Mouse (Mus musculus): Measurements from ENCODE around the gene Sowaha. TPM values are rescaled to one million over a fixed set of nuclear protein-coding genes. Genes with fewer than 3 reads are reported as not detected.
A peak's percentile ranks its signal among the peaks of the same experiment; 100 is the strongest.

Sowaha gene
- total RNA-seq (2014; rRNA removed; ENCODE audit: low replicate concordance): not detected in 2 replicates
- polyA plus RNA-seq (2015; fragmentation: Nextera tagmentation; extraction: Ambion mirVana): 0.04 and 0.08 TPM in 2 replicates

DNA sequence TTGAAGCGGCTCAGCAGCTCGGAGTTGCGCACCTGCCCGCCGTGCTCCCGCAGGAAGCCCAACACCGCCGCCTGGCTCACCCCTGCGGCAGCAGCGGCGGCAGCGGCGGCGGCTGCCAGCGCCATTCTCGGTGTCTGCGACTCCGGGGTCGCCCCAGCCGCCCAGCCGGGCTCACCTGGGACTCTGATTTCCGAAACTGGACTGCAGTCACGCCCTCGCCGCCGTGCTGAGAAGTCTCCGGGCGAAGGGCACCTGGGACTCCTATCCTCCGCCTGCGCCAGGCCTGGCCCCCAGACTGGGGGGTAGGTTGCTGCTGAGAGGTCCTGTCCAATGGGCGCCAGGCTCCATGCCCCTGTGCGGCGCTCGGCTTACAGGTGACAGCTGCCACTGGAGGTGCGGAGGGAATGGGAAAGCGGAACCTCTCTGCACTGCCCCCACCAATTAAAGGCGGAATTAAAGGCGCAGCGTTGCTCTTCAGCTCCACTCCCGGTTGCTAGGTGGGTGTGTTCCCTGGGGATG, at the start of gene Sowaha, which contains the start of gene Gm9945:
TSS of gene Sowaha (minus strand) at position 492 of the 519 bp plus-strand sequence.
TSS of gene Gm9945 (plus strand) at position 384 of the 519 bp plus-strand sequence.
- peaks cover 46% of the 10 kb centered on the region for H3K27me3 ChIP-seq (ENCODE audit: control insufficient read depth, insufficient read depth, low read length)
- WGBS: 5% methylated on average over 38 of the region's 40 CpGs
- H3K27ac ChIP-seq (ENCODE audit: low read depth): no peak within 1 kb of the TSS
- H3K9me3 ChIP-seq (replicated peaks; ENCODE audit: control insufficient read depth, low read length): no peaks in the 10 kb centered on the region
- 0 out of 2 replicates have a peak, but pooled peaks cover 10% of the 10 kb centered on the region for H3K4me1 ChIP-seq (ENCODE audit: control insufficient read depth, insufficient read depth)
- H3K36me3 ChIP-seq (replicated peaks; ENCODE audit: control insufficient read depth, insufficient read depth, low read length): no peaks in the 10 kb centered on the region
- H3K4me3 ChIP-seq (ENCODE audit: low read depth, low read length): peak within 1 kb of the TSS; percentile 58
- H3K9ac ChIP-seq (replicated peaks; ENCODE audit: low read depth, low read length): peak within 1 kb of the TSS; percentile 38
- TF ChIP-seq CTCF (IDR thresholded peaks at IDR 0.05; ENCODE audit: low read depth): no peak
- no peak for TF ChIP-seq EP300 (IDR thresholded peaks at IDR 0.05; ENCODE audit: low read depth)
- DNase-seq (ENCODE audit: low spot score): no peak
- no peak for ATAC-seq (ENCODE audit: insufficient read depth, low read depth)
- H3K4me2 ChIP-seq (ENCODE audit: low read depth, low read length): peak within 1 kb of the TSS; percentile 89

DNA sequence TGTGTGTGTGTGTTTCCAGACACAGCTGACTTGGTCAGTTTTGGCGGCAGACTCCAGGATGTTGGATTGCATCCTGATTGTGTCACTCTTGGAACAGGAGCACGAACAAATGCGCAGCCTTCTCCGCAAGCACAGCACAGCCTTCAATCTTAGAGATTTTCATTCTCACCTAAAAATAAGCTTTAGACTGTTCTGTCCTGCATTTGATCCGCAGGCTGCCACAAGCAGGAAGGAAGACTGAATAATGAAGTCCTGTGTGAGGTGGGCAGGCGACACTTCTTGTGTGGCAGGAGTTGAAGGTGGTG, 49.1 kb upstream of the Sowaha start:
- Histone ChIP-seq H3K36me3 (replicated peaks; ENCODE audit: control insufficient read depth, insufficient read depth, low read length) (peaks cover 9% of the 10 kb centered on the region; the same call in 1 of the 2 replicates), H3K9ac (replicated peaks; ENCODE audit: low read depth, low read length) (no peak overlapping the region), H3K27me3 (ENCODE audit: control insufficient read depth, insufficient read depth, low read length) (no peaks in the 10 kb centered on the region), H3K4me1 (ENCODE audit: control insufficient read depth, insufficient read depth) (peaks cover 50% of the 10 kb centered on the region), H3K4me3 (ENCODE audit: low read depth, low read length) (no peak overlapping the region), H3K4me2 (ENCODE audit: low read depth, low read length) (no peak overlapping the region; the same call in 1 of the 2 replicates), H3K27ac (ENCODE audit: low read depth) (no peak overlapping the region), H3K9me3 (replicated peaks; ENCODE audit: control insufficient read depth, low read length) (no peaks in the 10 kb centered on the region)
- DNase-seq (ENCODE audit: low spot score): peak; percentile 37
- peak; percentile 15 for ATAC-seq (ENCODE audit: insufficient read depth, low read depth)
- no peak for TF ChIP-seq EP300 (IDR thresholded peaks at IDR 0.05; ENCODE audit: low read depth)
- TF ChIP-seq CTCF (IDR thresholded peaks at IDR 0.05; ENCODE audit: low read depth): no peak
- WGBS: 30% methylated on average over 6 of the region's 6 CpGs

DNA sequence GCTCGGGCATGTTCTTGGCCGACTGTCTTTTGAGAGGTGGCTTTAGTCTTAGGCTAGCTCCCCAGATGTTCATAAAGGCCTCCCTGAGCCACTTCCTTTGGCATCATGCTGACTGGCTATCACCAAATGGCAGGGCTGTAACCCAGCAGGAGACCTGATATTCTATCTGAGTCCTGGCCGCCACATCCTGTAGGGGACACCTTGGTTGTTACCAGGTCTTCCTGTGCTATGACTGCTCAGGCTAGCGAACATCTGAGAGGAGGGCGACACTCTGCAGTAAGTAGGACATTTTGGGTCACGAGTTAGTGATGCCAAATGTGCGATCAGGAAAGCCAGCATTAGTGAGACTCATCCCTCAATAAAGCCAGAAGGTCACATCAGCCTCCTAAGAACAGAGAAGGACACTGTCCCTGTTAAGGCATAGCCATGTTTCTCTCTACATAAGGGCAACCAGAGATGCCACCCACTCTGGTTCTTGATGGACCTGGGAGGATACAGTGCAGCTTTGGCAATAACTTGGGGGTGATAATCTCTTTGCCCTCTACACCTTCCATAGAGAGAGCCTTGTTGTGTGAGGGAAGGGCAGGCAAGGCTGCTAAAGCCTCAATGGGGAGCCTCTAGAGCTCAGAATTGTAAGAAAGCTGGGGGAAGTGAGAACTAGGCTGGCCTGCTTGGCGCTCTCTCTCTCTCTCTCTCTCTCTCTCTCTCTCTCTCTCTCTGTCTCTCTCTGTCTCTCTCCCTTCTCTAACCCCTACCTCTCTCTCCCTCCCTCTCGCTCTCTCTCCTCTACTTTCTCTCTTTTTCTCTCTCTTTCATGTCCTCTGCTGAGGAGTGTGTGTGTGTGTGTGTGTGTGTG, 48.6 kb upstream of the Sowaha start:
- peaks cover 3% of the 10 kb centered on the region; the same call in 1 of the 2 replicates for H3K36me3 ChIP-seq (replicated peaks; ENCODE audit: control insufficient read depth, insufficient read depth, low read length)
- no peaks in the 10 kb centered on the region for H3K9me3 ChIP-seq (replicated peaks; ENCODE audit: control insufficient read depth, low read length)
- H3K27me3 ChIP-seq (ENCODE audit: control insufficient read depth, insufficient read depth, low read length): no peaks in the 10 kb centered on the region
- 63% methylated on average over 9 of the region's 9 CpGs for WGBS
- no peak overlapping the region; the same call in 1 of the 2 replicates for H3K4me2 ChIP-seq (ENCODE audit: low read depth, low read length)
- peaks cover 56% of the 10 kb centered on the region for H3K4me1 ChIP-seq (ENCODE audit: control insufficient read depth, insufficient read depth)
- ATAC-seq (ENCODE audit: insufficient read depth, low read depth) (no peak), DNase-seq (ENCODE audit: low spot score) (no peak)
- no peak for TF ChIP-seq CTCF (IDR thresholded peaks at IDR 0.05; ENCODE audit: low read depth)
- TF ChIP-seq EP300 (IDR thresholded peaks at IDR 0.05; ENCODE audit: low read depth): no peak
- no peak overlapping the region for H3K9ac ChIP-seq (replicated peaks; ENCODE audit: low read depth, low read length)
- peak overlapping the region; percentile 52 for H3K27ac ChIP-seq (ENCODE audit: low read depth)
- H3K4me3 ChIP-seq (ENCODE audit: low read depth, low read length): no peak overlapping the region

DNA sequence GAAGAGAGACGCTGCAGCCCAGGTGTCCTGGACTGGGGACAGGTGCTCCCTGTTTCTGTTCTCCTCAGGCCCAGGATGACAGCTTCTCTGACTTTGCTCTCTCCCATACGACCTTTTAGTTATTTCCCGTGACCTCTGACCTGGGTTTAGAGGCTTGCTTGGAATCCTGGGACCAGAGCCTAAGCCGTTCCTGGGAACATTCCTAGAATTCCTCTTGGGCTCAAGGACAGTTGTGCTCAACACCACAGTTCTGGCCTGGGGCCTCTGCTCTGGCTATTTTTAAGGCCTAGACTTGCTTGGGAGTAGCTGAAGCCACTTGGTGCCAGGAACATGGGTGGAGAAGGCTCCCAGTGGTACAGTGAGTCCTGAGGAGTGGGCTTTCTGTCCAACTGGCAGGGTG, 45.4 kb upstream of the Sowaha start:
- WGBS: 35% methylated on average over 4 of the region's 4 CpGs

DNA sequence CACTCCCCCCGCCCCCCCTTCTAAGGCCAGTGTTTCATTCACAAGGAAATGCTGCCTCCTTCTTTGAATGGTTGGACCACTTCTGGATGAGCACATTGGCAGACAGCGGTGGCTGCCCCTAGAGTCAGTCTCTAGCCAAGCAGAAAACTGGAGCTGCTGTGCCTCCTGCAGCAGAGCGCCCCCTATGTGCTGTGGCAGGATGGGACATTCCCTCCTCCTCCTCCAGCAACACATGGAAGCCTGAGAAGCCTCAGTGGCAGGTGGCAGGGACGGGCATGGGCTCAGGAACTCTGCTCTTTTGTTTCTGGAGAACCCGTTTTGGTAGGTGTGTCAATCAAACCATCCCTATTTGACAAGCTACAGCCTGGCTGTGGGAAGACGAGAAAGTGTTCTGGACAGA, 44.8 kb upstream of the Sowaha start:
- Histone ChIP-seq H3K27ac (ENCODE audit: low read depth) (peak overlapping the region; percentile 84), H3K36me3 (replicated peaks; ENCODE audit: control insufficient read depth, insufficient read depth, low read length) (no peaks in the 10 kb centered on the region), H3K4me3 (ENCODE audit: low read depth, low read length) (no peak overlapping the region), H3K9me3 (replicated peaks; ENCODE audit: control insufficient read depth, low read length) (no peaks in the 10 kb centered on the region), H3K9ac (replicated peaks; ENCODE audit: low read depth, low read length) (no peak overlapping the region), H3K4me2 (ENCODE audit: low read depth, low read length) (no peak overlapping the region), H3K27me3 (ENCODE audit: control insufficient read depth, insufficient read depth, low read length) (no peaks in the 10 kb centered on the region), H3K4me1 (ENCODE audit: control insufficient read depth, insufficient read depth) (peaks cover 84% of the 10 kb centered on the region)
- DNase-seq (ENCODE audit: low spot score): no peak
- TF ChIP-seq CTCF (IDR thresholded peaks at IDR 0.05; ENCODE audit: low read depth) (peak; percentile 52), EP300 (IDR thresholded peaks at IDR 0.05; ENCODE audit: low read depth) (no peak)
- WGBS: 61% methylated on average over 6 of the region's 6 CpGs
- ATAC-seq (ENCODE audit: insufficient read depth, low read depth): no peak

More for the DNA sequence above, 45.4 kb upstream of the Sowaha start:
- no peak overlapping the region for H3K4me2 ChIP-seq (ENCODE audit: low read depth, low read length)
- H3K4me1 ChIP-seq (ENCODE audit: control insufficient read depth, insufficient read depth): peaks cover 84% of the 10 kb centered on the region
- H3K4me3 ChIP-seq (ENCODE audit: low read depth, low read length): no peak overlapping the region
- TF ChIP-seq EP300 (IDR thresholded peaks at IDR 0.05; ENCODE audit: low read depth): 0 out of 2 replicates have a peak, but pooled peaks have one; percentile 33
- TF ChIP-seq CTCF (IDR thresholded peaks at IDR 0.05; ENCODE audit: low read depth): no peak
- no peak overlapping the region; the same call in 1 of the 2 replicates for H3K9ac ChIP-seq (replicated peaks; ENCODE audit: low read depth, low read length)
- ATAC-seq (ENCODE audit: insufficient read depth, low read depth): peak; percentile 44
- H3K36me3 ChIP-seq (replicated peaks; ENCODE audit: control insufficient read depth, insufficient read depth, low read length): no peaks in the 10 kb centered on the region
- H3K27ac ChIP-seq (ENCODE audit: low read depth): peak overlapping the region; percentile 84
- peak; percentile 36 for DNase-seq (ENCODE audit: low spot score)
- H3K9me3 ChIP-seq (replicated peaks; ENCODE audit: control insufficient read depth, low read length): no peaks in the 10 kb centered on the region
- no peaks in the 10 kb centered on the region for H3K27me3 ChIP-seq (ENCODE audit: control insufficient read depth, insufficient read depth, low read length)

All from heart, postnatal 0 days (tissue).